Mouse (Mus musculus) stomach, postnatal 0 days (tissue): ENCODE measurements around the gene Slc10a3. TPM values are rescaled to one million over a fixed set of nuclear protein-coding genes. Genes with fewer than 3 reads are reported as not detected.

Experiments used
- ATAC-seq: fragments of 200-750 bp; cut with Nextera tagmentation; 2 replicates; pipeline ENCODE4 v1.8.0; 2017; ENCODE audit not compliant: low FRiP score, low TSS enrichment
- DNase-seq: peaks from one replicate; pipeline ENCODE4 v3.0.0-alpha.2; 2016; ENCODE audit warnings: low spot score
- H3K27ac ChIP-seq: fragments of 300-500 bp; sonication (generic); replicated peaks from 2 replicates; pipeline ENCODE4 v1.5.1; 2014; ENCODE audit warnings: mild to moderate bottlenecking, control low read depth
- H3K27me3 ChIP-seq: fragments of 300-500 bp; sonication (generic); 2 replicates; pipeline ENCODE4 v1.6.1; 2014; ENCODE audit warnings: low read length; ENCODE audit not compliant: control insufficient read depth, insufficient read depth
- H3K36me3 ChIP-seq: fragments of 300-500 bp; sonication (generic); 2 replicates; pipeline ENCODE4 v1.6.1; 2014; ENCODE audit warnings: low read length, mixed read lengths; ENCODE audit not compliant: control insufficient read depth, insufficient read depth
- H3K4me1 ChIP-seq: fragments of 300-500 bp; sonication (generic); replicated peaks from 2 replicates; pipeline ENCODE4 v1.6.1; 2014; ENCODE audit warnings: antibody characterized with exemption; ENCODE audit not compliant: control insufficient read depth, insufficient read depth
- H3K4me2 ChIP-seq: fragments of 300-500 bp; sonication (generic); replicated peaks from 2 replicates; pipeline ENCODE4 v1.6.1; 2014; ENCODE audit warnings: low read depth, mild to moderate bottlenecking, control low read depth, moderate library complexity
- H3K4me3 ChIP-seq: fragments of 300-500 bp; sonication (generic); 2 replicates; pipeline ENCODE4 v1.5.1; 2014; ENCODE audit warnings: low read depth, low read length, control low read depth
- H3K9ac ChIP-seq: fragments of 300-500 bp; sonication (generic); 2 replicates; pipeline ENCODE4 v1.6.1; 2014; ENCODE audit warnings: mild to moderate bottlenecking, low read length, control low read depth, mixed read lengths
- H3K9me3 ChIP-seq: fragments of 300-500 bp; sonication (generic); 2 replicates; pipeline ENCODE4 v1.6.1; 2016; ENCODE audit warnings: low read length; ENCODE audit not compliant: control insufficient read depth
- CTCF ChIP-seq: IDR thresholded peaks from 2 replicates; pipeline ENCODE4 v1.5.1; 2016; ENCODE audit warnings: antibody characterized with exemption, low read depth, mild to moderate bottlenecking, moderate library complexity
- EP300 ChIP-seq: optimal IDR thresholded peaks from 2 replicates; pipeline ENCODE3; 2016; ENCODE audit warnings: antibody characterized with exemption
- WGBS: fragments of 180-500 bp; shearing (Covaris S2); extraction: QIAGEN DNeasy Blood & Tissue Kit; methylation state at CpG from one replicate; pipeline ENCODE4 v1.1.7; 2014; 5-methylcytosine and 5-hydroxymethylcytosine counted together
- polyA plus RNA-seq: library from polyadenylated mRNA; unstranded; fragments of >200 nt; fragmentation: Nextera tagmentation; extraction: Ambion mirVana; gene quantifications from 2 replicates; pipeline ENCODE4 v1.2.1, GENCODE M21; 2015

The Slc10a3 gene
- polyA plus RNA-seq, 1 experiment from 2014 or later, result 20.0 TPM

GRCm38 (mm10) chrX:74353467-74353770 is 19.7 kb downstream of the Slc10a3 start, which contains the start of gene Lage3:
TSS of gene Lage3 (minus strand) at chrX:74353618.
- Histone ChIP-seq H3K9ac (peak within 1 kb of the TSS; percentile 54), H3K4me3 (peak within 1 kb of the TSS; percentile 39), H3K27me3 (no peaks in the 10 kb centered on the region), H3K4me1 (no peaks in the 10 kb centered on the region), H3K36me3 (no peaks in the 10 kb centered on the region), H3K27ac (peak within 1 kb of the TSS; percentile 30; the same call in 1 of the 2 replicates), H3K4me2 (peak within 1 kb of the TSS; percentile 64), H3K9me3 (no peaks in the 10 kb centered on the region)
- ATAC-seq (peak; percentile 83; the same call in 1 of the 2 replicates), DNase-seq (peak; percentile 78)
- 15% methylated on average over 10 of the region's 22 CpGs for WGBS
- TF ChIP-seq EP300 (no peak), CTCF (no peak)

DNA sequence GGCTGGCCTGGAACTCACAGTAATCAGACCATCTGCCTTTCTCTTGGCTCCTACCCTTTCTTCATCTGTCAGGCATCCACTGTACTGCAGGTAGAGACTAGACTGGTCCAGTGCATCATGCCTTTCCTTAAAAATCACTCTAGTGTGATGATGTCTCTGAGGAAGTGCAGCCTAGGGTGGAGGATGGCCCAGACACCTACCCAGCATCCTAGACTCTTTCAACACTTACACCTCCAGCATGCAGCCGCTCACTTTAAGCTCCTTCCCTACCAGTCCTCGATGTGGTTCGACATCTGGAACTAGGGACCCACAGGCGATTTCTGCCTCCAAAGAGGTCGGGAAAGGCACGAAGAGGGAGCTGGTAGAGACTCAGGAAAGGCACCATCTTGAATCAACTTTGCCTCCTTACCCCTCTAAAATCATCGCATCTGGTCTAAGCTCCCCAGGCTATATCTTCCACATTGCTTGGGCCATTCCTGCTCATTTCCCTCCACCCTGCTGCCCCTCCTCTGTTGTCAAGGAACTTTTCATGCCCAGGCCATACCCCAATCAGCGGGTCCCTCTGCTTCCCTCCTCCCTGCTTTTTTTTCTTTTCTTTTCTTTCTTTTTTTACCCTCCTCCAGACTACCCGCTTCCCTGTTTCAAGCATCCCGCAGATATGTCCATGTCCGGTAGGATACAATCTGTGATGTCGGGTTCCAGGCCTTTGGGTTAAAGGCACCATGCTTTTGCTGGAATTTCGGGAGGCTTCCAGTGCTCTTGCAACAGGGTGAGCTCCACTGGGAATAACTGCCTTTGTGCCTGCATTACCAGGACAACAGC is 20.3 kb downstream of the Slc10a3 start:
- DNase-seq, result no peak
- ATAC-seq, result peak; percentile 29; the same call in 1 of the 2 replicates
- TF ChIP-seq CTCF (no peak), EP300 (no peak)
- no peaks in the 10 kb centered on the region for H3K36me3 ChIP-seq
- H3K27me3 ChIP-seq, result no peaks in the 10 kb centered on the region
- 20% methylated on average over 13 of the region's 13 CpGs for WGBS
- H3K4me2 ChIP-seq, result peak overlapping the region; percentile 64
- H3K27ac ChIP-seq, result peak overlapping the region; percentile 30; the same call in 1 of the 2 replicates
- H3K9ac ChIP-seq, result peak overlapping the region; percentile 54
- no peaks in the 10 kb centered on the region for H3K4me1 ChIP-seq
- H3K4me3 ChIP-seq, result peak overlapping the region; percentile 39
- no peaks in the 10 kb centered on the region for H3K9me3 ChIP-seq

DNA sequence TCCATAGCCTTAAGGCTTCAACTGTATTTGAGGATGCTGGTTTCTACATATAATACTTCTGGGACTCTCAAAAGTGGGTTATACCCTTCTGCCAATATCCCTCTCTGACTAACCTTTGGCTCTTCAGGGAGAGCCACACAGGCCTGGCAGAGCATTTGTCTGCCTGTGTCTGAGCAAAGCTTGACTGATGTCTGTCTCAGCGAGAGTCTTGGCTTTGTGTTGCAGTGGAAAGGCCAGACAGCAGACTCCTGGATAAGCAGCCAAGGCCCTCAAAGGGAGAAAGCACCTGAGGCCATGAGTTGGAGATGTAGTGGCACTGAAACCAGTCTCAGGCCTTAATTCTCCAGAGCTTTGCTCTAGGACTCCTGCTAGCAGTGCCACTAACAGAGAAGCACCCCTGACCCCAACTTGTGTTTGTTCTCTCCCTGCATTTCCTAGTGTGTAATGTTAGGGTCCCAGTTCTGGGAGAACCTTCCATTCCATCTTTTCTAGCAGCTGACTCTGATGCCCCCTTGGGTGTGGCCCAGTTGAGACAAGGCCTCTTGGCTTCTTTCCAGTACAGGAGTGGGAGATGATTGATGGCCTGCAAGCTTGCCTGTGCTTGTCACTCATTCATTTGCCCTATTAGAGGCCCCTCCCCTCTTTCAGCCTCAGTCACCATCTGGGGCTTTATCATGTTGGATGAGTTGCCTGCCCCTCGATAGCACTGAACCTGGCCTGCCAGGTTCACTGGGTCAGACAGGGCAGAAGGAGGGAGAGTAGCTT is 42.8 kb downstream of the Slc10a3 start:
- Histone ChIP-seq H3K4me3 (no peak overlapping the region), H3K9me3 (no peaks in the 10 kb centered on the region), H3K4me2 (peak overlapping the region; percentile 56; the same call in 1 of the 2 replicates), H3K27me3 (no peaks in the 10 kb centered on the region), H3K36me3 (no peaks in the 10 kb centered on the region), H3K4me1 (no peaks in the 10 kb centered on the region), H3K27ac (no peak overlapping the region; the same call in 1 of the 2 replicates), H3K9ac (no peak overlapping the region)
- TF ChIP-seq CTCF, result no peak
- TF ChIP-seq EP300, result no peak
- ATAC-seq, result no peak
- DNase-seq, result no peak
- WGBS, result 29% methylated on average over 2 of the region's 2 CpGs

DNA sequence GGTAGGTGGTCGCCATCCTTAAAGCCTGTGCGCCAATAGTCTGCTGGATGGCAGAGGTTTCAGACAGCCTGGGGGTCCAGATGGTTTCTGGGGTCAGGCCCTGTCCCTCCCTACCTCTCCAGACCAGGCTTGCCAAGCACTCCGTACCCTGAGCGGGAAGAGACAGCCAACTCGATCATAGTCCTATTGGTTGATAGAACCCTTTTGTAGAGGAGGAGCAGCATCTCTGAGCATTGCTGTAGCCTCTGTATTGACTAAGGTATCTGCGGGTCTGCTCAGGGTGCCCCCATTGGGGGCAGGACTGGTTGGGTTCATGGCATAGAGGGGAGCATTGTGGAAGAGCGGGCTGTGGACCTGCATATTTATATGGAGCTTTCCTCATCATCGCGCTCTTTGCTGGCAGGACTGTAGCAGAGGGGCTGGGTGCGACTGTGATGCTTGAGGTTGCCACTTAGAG is 43.9 kb downstream of the Slc10a3 start:
- Histone ChIP-seq H3K4me1 (no peaks in the 10 kb centered on the region), H3K9ac (peak overlapping the region; percentile 66), H3K27me3 (no peaks in the 10 kb centered on the region), H3K4me3 (peak overlapping the region; percentile 41), H3K4me2 (peak overlapping the region; percentile 56), H3K27ac (no peak overlapping the region), H3K9me3 (no peaks in the 10 kb centered on the region), H3K36me3 (no peaks in the 10 kb centered on the region)
- DNase-seq, result no peak
- TF ChIP-seq EP300 (no peak), CTCF (no peak)
- ATAC-seq, result peak; percentile 4; the same call in 1 of the 2 replicates
- 19% methylated on average over 10 of the region's 10 CpGs for WGBS

DNA sequence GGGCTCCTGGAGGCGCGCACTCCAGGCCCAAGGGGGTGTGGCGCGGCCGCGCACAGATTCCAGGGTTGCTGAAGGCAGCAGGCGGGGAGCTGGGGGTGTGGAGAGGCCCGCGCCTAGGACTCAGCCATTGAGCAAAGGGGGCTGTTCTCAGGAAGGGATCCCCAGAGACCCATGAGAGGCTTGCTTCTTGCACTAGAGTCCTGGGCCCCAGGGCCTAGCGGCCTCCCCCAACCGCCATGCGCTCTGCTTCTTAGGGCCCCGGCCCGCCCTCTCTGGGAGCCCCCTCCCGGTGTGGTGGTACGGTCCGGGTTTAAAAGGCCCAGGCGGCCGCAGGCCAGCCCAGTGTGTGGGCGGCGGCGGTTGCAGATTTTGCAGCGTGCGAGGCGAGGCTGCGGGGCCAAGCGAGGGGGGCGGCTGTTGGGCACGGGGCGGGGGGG is 44.4 kb downstream of the Slc10a3 start, which contains the start of gene Plxna3:
Gene Plxna3, plus strand, starts transcription at position 342 of the 437 bp plus-strand sequence.
- peak within 1 kb of the TSS; percentile 66 for H3K9ac ChIP-seq
- TF ChIP-seq EP300, result no peak
- no peak for TF ChIP-seq CTCF
- no peaks in the 10 kb centered on the region for H3K36me3 ChIP-seq
- H3K4me2 ChIP-seq, result peak within 1 kb of the TSS; percentile 56
- WGBS, result 15% methylated on average over 18 of the region's 30 CpGs
- H3K9me3 ChIP-seq, result no peaks in the 10 kb centered on the region
- no peaks in the 10 kb centered on the region for H3K27me3 ChIP-seq
- DNase-seq (peak; percentile 81), ATAC-seq (peak; percentile 94)
- peak within 1 kb of the TSS; percentile 41 for H3K4me3 ChIP-seq
- peak within 1 kb of the TSS; percentile 73 for H3K27ac ChIP-seq
- H3K4me1 ChIP-seq, result no peaks in the 10 kb centered on the region

Other genes with a start within 250 kb of the Slc10a3 start
- not detected in 2 replicates for gene Opn1mw, start 245.9 kb downstream of the Slc10a3 start, polyA plus RNA-seq
- 6.8 and 6.9 TPM in 2 replicates for gene Mecp2, start 238.0 kb downstream of the Slc10a3 start, polyA plus RNA-seq
- gene Tex28, start 205.5 kb downstream of the Slc10a3 start, polyA plus RNA-seq, result not detected in 2 replicates
- gene Tktl1, start 196.1 kb downstream of the Slc10a3 start, polyA plus RNA-seq, result 0.08 and 0.13 TPM in 2 replicates
- gene Flna, start 123.5 kb downstream of the Slc10a3 start, polyA plus RNA-seq, result 256 and 289 TPM in 2 replicates
- gene Emd, start 118.7 kb downstream of the Slc10a3 start, polyA plus RNA-seq, result 20.9 TPM in 2 replicates
- gene Rpl10, start 102.5 kb downstream of the Slc10a3 start, polyA plus RNA-seq, result 762 and 787 TPM in 2 replicates
- 59.5 and 71.1 TPM in 2 replicates for gene Taz, start 91.4 kb downstream of the Slc10a3 start, polyA plus RNA-seq
- 15.6 and 15.8 TPM in 2 replicates for gene Dnase1l1, start 91.0 kb downstream of the Slc10a3 start, polyA plus RNA-seq
- 106 and 107 TPM in 2 replicates for gene Atp6ap1, start 76.3 kb downstream of the Slc10a3 start, polyA plus RNA-seq
- gene Gdi1, start 68.4 kb downstream of the Slc10a3 start, polyA plus RNA-seq, result 75.8 and 79.3 TPM in 2 replicates
- gene Fam50a, start 60.3 kb downstream of the Slc10a3 start, polyA plus RNA-seq, result 37.6 and 37.8 TPM in 2 replicates
- gene Plxna3, start 44.3 kb downstream of the Slc10a3 start, polyA plus RNA-seq, result 2.9 and 3.2 TPM in 2 replicates
- 88.1 and 90.9 TPM in 2 replicates for gene Lage3, start 19.7 kb downstream of the Slc10a3 start, polyA plus RNA-seq
- gene Ubl4a, start 131 bp downstream of the Slc10a3 start, polyA plus RNA-seq, result 55.6 and 63.5 TPM in 2 replicates
- 25.0 and 26.0 TPM in 2 replicates for gene Fam3a, start 19.9 kb upstream of the Slc10a3 start, polyA plus RNA-seq
- 15.8 and 16.7 TPM in 2 replicates for gene Ikbkg, start 19.9 kb upstream of the Slc10a3 start, polyA plus RNA-seq
- 83.7 and 90.3 TPM in 2 replicates for gene G6pdx, start 55.8 kb upstream of the Slc10a3 start, polyA plus RNA-seq
- 0.25 TPM in 1 of 2 replicates, not detected in the other for gene Gm6880, start 108.0 kb upstream of the Slc10a3 start, polyA plus RNA-seq
- gene Olfr1326-ps1, start 201.5 kb upstream of the Slc10a3 start, polyA plus RNA-seq, result not detected in 2 replicates
- gene Olfr1325, start 219.3 kb upstream of the Slc10a3 start, polyA plus RNA-seq, result not detected in 2 replicates